Mouse (Mus musculus) telencephalon, adult 2 months (tissue): ENCODE measurements at regions not wholly inside any gene's neighbourhood (a gene's known extent, or its start where the extent isn't known, plus 50 kb on each side); places are given as distances from the start of the nearest gene placed in this dataset.
A peak's percentile ranks its signal among the peaks of the same experiment; 100 is the strongest.

ENCODE experiments used
- DNase-seq: peaks from one replicate; pipeline ENCODE4 v3.0.0-alpha.2; 2011; ENCODE audit warnings: low read depth, low spot score

DNA sequence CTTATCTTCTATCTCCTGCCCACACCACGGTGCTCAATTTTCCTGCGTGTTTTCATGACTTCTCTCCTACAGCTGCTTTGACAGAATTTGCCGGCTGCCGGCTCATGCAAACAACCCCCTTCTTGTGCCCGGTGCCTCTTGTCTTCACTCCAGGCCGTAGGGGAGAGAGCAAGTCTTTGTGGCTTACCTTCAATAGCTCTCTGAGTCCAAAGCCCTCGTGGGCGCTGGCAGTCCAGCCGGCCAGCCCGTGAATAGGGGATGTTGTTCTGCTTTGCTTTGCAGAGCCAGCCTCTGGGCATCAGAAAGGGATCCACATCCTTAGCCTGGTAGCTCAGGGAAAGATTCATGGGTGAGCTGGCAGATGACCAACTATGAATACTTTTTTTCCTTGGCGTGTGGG is 173.9 kb downstream of the Gsdmc2 start:
- DNase-seq, result no peak

DNA sequence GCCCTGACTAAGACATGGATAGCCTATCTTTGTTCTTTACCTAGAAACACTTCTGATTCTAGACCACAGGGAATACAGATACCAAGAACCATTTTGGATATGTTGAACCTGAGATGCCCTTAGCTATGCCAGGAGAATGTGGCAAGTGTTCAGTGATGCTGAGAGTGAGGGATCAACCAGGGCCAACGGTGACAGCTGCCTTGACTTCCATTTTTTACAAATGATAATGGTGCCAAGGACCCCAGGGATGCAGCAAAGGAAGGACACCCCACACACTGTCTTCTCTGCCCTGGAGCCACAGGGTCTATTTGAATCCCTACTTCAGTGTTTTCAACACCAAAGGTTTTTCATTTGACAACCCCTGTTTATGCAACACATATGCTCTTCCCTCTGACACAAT is 174.4 kb downstream of the Gsdmc2 start:
- DNase-seq, result no peak

DNA sequence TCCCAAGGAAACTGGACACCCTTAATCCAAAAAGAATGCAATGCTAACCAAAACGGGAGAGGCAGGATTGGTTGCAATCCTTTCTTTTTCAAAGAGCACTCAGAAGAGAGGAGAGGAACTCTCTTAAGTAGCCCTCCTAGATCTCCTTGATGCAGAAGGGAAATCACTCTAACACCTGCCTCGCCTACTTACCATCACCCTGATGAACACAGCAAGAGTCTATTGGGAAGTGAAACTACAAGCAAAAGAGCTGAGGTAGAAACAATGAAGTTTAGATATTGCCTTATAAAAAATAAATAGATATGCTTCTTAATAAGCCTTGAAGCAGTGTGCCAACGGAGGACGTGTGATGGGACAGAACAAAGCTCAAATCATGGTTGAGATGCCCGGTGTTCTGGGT is 177.4 kb downstream of the Gsdmc2 start:
- no peak for DNase-seq

DNA sequence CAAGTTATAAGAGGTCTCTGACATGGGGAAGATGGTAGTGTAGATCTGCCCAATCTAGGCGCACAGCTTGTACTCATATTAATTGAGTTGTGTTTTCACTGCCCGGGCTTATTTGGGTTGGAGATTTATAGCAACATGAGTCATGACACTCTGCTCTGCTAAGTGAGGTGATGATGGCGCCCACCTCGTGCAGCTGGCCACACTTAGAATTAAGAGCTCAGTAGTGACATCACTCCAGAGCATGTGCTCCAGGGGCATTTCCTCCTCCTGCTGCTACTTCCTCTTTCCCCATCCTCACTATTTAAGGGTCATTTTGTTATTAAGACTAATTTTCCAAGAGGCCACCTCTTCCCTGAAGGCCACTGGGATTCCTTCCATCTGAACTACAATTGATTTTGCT is 179.5 kb downstream of the Gsdmc2 start:
- no peak for DNase-seq

DNA sequence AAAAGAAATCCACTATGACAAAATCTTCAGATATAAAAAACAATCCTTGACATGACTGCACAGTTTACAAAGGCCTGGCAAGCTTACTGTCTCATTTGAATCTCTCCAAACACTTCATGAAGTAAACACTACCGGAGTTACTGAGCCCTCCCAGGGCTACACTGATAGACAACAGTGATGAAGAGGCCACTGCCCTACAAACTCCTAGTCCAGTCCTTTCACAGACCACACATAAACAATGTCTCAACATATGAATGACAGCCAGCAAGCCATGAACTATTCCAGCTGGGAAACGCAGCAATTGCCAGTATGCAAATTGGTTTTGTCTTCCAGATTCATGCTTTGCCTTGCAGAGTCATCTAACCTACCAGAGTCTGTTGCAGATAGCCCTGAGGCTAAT is 180.1 kb downstream of the Gsdmc2 start:
- DNase-seq, result no peak

DNA sequence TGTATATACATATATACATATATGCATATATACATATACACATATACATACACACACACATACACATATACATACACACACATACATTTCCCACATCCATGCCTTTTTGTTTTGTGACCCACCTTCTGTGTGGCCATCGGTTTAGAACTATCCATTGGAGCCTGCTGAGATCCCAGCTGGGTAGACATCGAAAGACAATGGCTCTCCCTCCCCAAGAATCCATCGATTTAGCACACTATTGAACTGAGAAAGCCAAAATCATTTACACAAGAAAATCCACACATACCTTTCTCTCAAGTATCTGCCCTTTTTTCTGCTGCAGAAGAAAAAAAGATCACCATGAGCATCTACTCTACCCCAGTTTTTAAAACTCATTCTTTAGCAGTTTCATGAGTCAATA is 182.8 kb downstream of the Gsdmc2 start:
- DNase-seq, result no peak

DNA sequence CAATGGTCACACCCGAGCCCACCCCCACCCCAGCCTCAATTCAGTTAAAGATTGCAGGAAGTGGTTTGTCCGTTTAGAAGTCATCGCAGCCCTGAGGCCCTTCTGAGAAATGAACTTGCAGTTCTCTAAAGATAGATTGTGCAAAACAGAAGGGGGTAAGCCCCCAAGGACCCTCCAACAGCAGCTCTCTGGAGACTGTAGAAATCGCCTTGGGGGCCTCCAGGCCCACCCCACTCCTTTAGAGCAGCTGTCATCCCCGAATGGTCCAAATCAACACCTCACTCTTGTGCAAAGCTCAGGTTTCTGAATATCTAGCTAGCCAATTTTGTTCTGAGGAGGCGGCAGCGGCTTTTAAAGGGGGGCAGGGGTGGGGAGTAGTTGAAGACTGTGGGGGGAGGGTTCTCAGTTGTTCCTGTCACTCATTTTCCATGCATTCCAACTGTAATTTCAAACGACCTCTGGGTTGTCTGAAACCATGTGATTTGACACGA is 186.9 kb downstream of the Gsdmc2 start:
- DNase-seq, result no peak

DNA sequence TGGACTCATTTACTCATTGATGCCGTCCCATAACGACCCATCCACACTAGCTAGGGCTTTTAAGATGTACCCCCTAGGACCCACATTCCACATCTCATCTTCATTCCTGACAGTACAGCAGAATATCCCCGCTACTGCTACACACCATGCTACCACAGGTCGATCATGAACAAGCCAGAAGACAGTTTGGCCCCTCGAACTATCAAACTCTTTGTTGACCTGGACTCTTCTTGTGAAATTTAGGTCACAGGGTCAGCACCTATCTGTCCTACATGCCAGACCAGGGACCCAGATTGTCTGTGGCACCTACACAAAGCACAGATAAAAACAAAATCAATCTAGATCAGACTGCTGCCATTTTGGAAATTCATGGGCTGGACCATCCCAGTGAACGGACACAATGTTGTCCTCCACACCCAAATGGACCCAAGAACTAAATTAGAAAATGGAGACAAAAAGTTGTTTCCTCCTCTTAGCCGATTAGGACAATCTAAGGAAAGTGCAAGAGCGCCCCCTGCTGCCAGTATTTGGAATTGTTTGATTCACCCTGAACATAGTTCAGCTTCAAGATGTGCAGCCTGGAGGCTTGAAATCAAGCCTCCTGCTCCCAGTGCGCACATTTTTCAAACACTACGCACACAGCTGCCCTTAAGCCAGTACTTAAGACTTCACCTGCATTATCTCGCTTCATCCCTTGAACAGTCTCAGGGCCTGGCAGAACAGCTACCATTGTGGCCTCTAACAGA is 192.6 kb downstream of the Gsdmc2 start:
- peak; percentile 40 for DNase-seq

DNA sequence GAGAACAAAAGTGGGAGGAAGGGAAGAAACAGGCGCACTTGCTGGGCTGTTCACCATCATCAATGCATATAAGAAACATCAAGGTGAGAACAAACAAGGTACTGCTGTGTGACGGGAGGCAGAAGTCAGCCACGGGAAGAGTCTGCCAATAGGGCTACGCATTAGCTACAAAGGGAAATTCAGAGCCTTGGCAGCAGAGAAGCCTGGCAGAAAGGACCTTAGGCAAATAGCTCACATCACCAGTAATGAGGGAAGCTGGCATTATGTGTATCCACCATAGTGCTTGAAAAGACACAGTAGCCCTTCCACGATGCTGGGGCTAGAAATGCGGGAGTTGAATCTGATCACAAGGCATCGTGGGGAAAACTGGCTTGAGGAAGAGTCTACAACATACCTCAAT is 193.9 kb downstream of the Gsdmc2 start:
- DNase-seq, result no peak

DNA sequence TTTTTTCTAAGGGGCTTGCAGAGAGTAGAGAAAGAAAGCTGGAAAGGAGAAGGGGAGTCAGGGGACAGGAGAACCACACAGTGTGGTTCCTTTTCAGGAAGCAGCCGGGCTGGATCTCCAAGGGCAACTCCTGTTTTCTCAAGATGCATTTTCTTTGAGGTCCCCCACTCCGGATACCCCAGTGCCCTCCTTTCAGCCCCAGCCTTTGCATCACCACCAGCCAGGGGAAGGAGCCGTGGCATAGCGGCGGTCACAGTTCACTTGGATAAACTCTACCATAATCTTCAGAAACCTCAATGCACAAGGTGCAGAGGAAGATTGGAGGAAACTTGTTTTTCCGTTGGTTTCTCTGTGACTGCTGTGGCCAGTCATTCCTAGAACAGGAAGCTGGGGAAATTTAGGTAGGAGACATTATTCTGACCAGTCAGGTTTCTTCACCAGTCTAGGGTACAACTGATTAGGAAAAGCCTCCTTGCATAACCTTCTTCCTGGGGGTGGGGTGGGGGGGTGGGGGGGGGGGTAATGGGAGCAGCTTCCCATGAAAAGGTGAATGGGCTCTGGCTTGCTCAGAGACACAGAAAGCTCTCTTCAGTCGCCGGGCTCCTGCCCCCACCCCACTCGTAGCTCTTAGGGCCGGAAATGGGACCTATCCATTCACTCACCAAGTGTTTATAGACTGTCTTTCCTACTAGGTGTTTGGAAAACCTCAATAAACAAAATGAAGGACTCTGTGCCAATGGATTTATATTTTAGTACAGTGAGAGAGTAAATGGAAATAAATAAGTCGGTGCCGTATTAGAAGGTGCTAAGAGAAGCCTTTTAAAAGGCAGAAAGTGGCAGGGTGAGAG is 196.6 kb downstream of the Gsdmc2 start:
- DNase-seq, result no peak

DNA sequence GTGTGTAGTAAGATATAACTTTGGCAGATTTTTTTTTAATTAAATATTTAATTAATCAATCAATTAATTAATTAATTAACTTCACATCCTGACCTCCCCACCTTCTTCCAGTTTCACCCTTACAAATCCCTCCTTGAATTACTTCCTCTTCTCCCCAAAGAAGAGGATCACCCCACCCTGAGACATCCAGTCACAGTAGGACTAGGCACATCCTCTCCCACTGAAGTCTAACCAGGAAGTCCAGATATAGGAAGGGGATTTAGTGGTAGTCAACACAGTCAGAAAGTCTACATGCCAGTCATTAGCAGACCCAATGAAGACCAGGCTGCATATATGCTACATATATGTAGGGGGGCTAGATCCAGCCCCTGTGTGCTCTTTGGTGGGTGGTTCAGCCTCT is 220.2 kb downstream of the Gsdmc2 start:
- DNase-seq, result no peak

DNA sequence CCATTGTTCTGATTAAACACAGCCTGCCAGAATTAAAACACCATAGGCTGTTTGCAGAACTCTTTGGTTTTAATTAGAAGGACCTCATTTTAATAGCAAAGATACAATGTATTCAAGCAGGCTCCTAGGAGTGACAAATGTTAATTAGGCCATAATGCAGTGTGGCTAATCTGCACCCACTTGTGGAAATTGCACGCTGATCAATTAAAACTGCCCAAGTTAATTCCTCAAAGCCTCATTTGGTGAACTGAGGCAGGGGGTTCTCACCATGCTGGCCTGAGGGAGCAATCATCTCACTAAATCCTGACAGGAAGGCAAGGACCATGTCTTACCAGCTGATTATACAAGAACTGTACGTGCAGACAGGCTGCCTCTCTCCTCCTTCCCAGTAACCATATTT is 220.7 kb downstream of the Gsdmc2 start:
- DNase-seq, result no peak

DNA sequence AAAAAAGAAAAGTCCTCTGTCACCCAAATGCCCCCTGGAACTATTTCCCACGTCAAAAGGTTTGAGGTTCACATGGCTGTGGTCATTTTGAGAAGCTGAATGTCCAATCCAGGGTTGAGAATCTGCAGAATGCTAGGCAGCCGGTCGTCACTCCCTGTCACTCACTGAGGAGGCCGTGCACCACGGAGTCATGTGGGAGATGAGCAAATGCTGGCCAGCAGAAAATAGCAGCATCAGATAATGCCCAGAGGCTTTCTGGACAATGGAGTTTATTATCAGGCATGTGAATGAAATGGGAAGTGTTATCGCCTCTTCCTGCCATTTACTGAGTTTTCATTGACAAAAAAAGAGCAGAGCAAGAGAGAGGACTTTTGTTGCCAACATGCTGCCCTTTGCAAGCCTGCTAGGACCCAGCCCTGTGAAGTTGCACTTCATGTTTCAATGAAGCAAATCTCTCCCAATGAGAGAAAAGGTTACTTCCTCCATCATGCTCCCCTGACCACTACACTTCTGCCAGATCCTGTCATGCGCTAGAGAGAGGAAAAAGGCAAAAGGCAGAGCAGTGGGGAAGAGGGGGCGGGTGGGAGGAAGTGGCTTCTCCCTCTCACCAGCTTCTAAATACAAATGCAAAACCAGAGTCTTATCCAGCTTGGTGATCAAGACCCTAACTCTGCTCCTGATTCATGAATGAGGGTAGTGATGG is 228.3 kb downstream of the Gsdmc2 start:
- DNase-seq, result peak; percentile 11

DNA sequence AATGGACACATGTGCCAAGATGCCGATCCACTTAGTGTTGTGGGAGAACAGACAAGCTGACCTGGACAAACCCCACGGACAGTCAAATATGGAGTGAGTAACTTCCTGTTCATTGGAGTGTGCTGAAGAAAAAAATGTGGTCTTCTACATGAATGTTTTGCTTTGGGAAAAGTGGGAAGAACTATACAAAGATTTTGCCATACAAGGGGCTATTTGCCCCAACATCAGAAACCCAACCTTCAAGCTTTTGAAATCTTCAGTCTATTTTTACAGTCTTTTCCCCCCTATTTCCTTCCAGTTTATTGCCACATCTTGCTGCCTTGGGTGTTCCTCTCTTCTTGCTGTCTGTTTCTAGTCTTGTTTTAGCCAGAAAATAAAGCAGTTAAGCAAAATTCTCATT is 230.8 kb downstream of the Gsdmc2 start:
- no peak for DNase-seq

DNA sequence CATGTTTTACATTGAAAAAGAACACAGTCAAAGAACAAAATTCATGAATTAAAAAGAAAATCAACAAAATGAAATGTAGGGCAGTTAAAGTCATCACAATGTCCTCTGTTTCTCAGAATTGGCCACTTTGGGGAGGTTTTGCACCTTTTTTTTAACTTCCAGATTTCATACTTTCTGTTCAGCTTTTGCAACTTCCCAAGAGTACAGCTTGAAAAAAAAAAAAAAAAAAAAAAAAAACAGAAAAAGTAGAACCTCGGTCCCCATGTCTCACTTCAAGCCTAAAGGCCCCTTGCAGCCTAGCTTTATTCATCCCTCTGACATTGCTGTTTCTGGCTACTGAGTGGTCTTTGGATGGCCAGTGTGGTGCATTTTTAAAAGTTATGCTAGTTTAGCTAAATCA is 231.9 kb downstream of the Gsdmc2 start:
- no peak for DNase-seq

DNA sequence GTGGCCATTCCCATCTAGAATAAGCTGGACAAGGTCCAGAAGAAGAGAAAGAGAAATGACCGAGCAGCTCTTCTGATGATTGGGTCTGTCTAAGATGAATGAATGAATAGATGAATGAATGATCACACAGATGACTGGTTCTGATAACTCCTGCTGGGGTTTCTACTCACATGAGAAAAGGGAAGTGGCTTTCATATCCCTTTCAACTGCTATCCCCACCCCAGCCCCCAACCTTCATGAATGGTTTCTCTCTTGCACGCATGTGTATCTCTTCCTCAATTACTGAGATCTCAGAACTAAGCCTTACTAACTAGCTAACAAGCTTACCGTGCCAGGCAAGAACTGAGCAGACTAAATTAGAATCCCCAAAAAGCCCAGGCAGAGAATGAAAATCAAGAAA is 233.8 kb downstream of the Gsdmc2 start:
- DNase-seq, result no peak

DNA sequence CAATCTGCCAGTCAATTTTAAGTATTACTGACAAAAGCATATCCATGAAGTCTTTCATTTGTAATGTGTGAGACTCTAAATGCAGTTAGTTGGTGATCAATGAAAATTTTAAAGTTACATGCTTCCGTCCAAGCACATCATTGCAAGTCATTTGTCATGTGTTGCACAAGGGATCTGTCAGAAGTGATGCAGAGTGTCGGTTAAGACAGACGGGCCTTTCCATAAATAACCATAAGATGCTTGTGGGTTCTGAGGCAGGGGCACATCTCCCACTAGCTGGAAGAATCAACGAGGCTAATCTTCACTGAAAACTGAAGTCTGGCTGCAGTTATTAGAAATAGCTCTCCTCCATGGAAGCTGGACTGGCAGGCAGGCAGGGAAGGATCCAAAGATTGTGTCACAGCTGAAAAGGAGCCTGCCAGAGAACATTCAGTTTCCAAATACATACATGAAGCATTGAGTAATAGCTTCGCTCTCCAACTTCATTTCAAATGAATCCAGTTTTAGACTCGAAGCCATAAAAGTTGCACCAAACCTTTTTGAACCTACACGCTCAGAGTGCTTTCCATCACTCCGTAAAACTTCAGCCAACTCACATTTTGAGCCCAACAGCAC is 241.8 kb downstream of the Gsdmc2 start:
- no peak for DNase-seq

DNA sequence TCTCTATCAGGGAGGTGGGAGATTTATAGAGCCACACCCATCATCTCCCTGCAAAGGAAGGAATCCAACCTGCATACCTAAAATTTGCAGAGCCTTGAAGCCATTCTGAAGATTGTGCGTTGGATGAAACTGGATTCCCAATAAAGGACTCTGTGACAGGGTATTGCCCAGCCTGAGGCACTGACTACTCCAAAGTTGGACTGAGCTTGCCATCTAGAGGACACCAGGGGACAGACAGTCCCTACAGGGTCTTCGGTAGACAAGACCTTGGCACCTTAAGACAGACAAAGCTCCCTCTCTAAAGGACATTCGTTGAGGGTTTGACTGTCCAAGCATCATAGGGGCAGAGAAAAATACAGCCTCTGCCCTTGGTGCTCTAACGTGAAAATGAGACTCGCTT is 243.4 kb downstream of the Gsdmc2 start:
- DNase-seq, result peak; percentile 13

DNA sequence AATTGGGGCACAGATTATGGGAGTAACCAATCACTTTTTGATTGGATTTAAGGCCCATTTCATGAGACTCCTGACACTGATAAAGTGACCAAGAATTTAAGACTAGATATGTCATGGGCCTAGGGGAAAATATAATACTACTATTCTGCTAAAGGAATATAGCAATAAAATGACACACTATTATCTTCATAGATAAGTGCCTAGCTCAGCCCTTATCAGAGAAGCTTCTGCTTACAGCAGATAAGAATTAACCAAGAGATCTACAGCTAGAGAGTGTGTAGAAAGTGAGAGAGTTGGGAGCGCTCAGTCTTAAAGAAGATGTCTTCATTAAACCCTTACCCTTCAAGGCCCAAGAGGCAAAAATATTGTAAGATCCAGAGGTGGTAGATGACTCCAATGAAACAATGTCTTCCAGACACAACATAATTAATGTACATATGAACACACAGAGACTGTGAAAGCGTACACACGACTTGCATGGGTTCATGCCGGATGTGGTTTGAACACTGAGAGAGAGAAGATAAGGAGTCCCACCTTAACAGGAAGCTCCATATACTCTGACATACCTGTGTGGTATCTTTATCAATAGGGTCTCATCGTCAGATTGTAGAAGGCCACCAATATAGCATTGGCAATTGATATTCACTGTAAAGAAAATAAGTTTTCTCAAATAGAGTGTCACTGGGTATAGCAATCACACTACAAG is 252.1 kb downstream of the Gsdmc2 start:
- no peak for DNase-seq

DNA sequence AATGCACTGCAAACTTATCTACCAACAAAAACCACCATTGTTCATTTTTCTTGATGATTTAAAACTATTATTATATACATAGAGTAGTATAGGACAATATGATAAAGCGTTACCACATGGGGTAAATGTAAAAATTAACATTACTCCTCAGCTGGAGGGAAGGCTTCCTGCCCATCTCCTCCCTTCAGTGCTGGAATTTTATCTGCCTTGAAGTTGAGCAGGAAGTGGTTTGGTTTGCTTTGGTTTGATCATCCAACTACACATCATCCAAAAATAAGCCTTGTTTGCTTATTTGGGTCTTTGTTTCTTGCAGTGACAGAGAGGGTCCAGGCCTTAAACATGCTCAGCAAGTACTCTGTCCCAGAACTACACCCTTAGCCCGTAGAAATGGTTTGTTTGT is 285.7 kb downstream of the Gsdmc2 start:
- DNase-seq, result no peak

DNA sequence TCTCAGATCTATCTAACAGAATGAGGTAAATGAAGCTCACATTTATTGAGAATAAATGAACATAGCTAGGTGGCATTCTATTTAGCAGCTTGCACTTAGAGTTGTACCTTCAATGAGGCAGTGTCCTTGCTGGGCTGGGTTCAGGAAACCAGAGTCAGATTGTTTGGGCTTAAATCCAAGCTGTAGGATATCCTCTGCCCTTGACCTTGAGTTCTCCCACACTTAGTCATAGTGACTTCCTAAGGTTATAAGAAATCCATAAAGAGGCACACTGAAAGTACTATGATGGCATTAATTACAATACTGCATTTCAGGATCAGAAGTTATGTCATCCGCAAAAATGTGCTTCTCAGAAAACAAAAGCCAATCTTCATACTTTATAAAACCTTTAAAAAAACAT is 286.3 kb downstream of the Gsdmc2 start:
- DNase-seq, result no peak
